Mouse (Mus musculus) E14TG2a.4 (cell line): ENCODE results near the gene Rgsl1.
"Not testable (repeated sequence)": the region's sequence is repeated elsewhere in the genome, so short reads cannot be mapped to it uniquely, and the experiment has no call there.

Experiments
- H3K27me3 ChIP-seq: 2 replicates; pipeline ENCODE4 v1.6.1; 2014; ENCODE audit warnings: low read length, control low read depth; ENCODE audit not compliant: insufficient read depth
- H3K36me3 ChIP-seq: 2 replicates; pipeline ENCODE4 v1.6.1; 2014; ENCODE audit warnings: low read length, control low read depth; ENCODE audit not compliant: insufficient read depth
- H3K4me1 ChIP-seq: replicated peaks from 2 replicates; pipeline ENCODE4 v1.6.1; 2014; ENCODE audit warnings: low read depth, low read length, control low read depth
- H3K4me3 ChIP-seq: replicated peaks from 2 replicates; pipeline ENCODE4 v1.5.1; 2014; ENCODE audit warnings: mild to moderate bottlenecking, low read length
- H3K9me3 ChIP-seq: 2 replicates; pipeline ENCODE4 v1.6.1; 2014; ENCODE audit warnings: low read length, control low read depth
- CTCF ChIP-seq: conservative IDR thresholded peaks from 2 replicates; pipeline ENCODE4 v1.5.1; 2014; ENCODE audit warnings: low read length
- NANOG ChIP-seq: IDR thresholded peaks from 2 replicates; pipeline ENCODE4 v1.6.1; 2014; ENCODE audit warnings: borderline replicate concordance, low read length, mixed read lengths
- POU5F1 ChIP-seq: IDR thresholded peaks from 2 replicates; pipeline ENCODE4 v1.6.1; 2014; ENCODE audit warnings: low read length, borderline replicate concordance

The Rgsl1 gene

DNA sequence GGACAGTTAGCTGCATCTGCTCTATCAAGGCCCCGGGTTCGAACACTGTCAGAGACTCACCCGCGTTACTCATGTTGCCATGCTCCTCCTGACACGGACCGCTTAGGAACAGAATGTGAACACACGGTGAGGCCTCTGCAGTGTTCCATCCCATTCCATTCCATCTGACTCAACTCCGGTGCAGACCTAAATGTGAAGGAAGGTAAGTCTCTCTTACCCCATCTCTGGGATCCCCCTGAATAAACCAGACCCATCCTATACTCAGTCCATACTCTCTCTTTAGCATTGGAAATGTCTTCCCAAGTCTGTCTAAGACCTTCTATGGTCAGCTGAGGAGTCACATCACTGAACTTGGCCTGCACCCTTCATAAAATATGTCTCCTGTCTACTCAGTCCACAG is at the start of gene Rgsl1:
Rgsl1 (minus strand) TSS at position 101 of the 400 bp plus-strand sequence.
- no peak within 1 kb of the TSS for H3K4me3 ChIP-seq
- H3K4me1 ChIP-seq: no peaks in the 10 kb centered on the region
- TF ChIP-seq NANOG (no peak), POU5F1 (no peak), CTCF (no peak)
- H3K36me3 ChIP-seq: no peaks in the 10 kb centered on the region
- 0 out of 2 replicates have a peak, but pooled peaks cover 3% of the 10 kb centered on the region for H3K27me3 ChIP-seq
- peaks cover 14% of the 10 kb centered on the region for H3K9me3 ChIP-seq

DNA sequence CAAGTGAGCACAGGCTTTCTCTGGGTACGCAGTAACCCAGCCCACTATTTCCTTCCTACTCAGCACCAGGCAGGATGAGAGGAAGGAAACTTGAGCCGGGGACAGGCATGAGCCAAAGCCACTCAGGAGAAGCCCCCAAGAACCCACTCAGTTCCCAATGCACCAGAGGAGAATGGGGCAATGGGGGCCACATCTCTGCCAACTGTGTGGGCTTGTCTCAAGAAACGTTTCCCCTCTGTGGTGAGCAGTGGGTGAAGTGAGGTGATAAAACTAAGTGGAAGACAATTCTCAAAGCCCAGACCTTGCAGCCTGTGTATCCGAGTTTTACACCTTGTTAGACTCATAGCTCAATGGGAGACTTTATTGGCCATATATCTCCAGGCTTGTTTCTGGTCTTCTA is 47.5 kb upstream of the Rgsl1 start, which contains the start of gene Teddm1a:
Teddm1a (plus strand) TSS at position 301 of the 400 bp plus-strand sequence.
- Histone ChIP-seq H3K36me3 (no peaks in the 10 kb centered on the region), H3K4me3 (no peak within 1 kb of the TSS), H3K9me3 (peaks cover 6% of the 10 kb centered on the region), H3K27me3 (peaks cover 9% of the 10 kb centered on the region; the same call in 1 of the 2 replicates), H3K4me1 (peaks cover 14% of the 10 kb centered on the region)
- TF ChIP-seq POU5F1 (no peak), NANOG (no peak), CTCF (no peak)

DNA sequence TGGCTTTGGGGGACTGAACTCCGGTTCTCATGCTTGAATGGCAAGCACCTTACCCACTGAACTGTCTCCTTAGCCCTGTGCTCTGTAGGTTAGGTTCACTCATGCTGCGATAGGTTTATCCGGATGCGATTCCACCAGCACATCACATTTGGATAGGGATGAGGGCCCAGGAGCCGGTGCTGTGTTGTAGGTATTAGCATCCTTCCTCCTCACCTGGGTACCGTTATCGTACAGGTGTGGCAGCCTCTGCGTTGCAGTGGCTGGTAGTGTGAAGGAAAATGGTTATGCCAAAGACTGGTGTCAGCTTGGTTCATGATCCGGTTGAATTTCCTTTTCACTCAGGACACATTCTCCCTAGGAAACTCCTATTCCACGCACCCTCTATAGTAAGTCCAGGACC is 46.2 kb upstream of the Rgsl1 start:
- no peaks in the 10 kb centered on the region for H3K36me3 ChIP-seq
- H3K4me1 ChIP-seq: peaks cover 18% of the 10 kb centered on the region
- H3K27me3 ChIP-seq: peaks cover 9% of the 10 kb centered on the region; the same call in 1 of the 2 replicates
- peaks cover 6% of the 10 kb centered on the region for H3K9me3 ChIP-seq
- no peak overlapping the region for H3K4me3 ChIP-seq
- TF ChIP-seq POU5F1 (no peak), NANOG (no peak), CTCF (no peak)

DNA sequence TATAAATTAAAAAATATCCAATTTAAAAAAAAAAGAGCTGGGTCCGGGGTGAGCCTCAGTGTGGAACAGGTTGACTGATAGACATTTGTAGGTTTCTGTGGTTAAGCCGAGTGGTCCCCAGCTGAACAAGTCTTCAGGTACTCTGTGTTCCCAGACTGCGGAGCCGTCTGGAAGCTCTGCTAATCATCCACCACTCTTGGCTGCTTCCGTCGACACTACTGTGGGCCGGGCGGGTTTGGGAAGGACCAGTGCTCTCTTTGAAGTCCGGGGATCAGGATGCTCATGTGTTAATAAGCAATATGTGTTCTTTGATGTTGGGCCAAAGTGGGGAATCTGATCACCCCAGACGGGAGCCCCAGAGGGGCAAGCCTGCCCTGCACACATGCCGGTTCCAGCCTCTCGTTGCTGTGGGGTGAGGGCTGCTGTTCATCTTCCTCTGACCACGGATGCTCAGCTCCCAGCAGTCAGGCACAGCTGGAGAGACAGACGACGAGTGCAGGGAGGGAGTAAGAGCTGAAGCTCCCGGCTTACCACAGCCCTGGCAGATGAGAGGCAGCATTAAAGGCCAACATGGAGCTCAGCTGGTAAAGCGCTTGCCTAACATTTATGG is 42.2 kb upstream of the Rgsl1 start:
- Histone ChIP-seq H3K4me3 (peak overlapping the region; percentile 13; the same call in 1 of the 2 replicates), H3K4me1 (peaks cover 20% of the 10 kb centered on the region), H3K27me3 (peaks cover 9% of the 10 kb centered on the region; the same call in 1 of the 2 replicates), H3K36me3 (no peaks in the 10 kb centered on the region), H3K9me3 (peaks cover 3% of the 10 kb centered on the region; the same call in 1 of the 2 replicates)
- TF ChIP-seq NANOG (no peak), CTCF (no peak), POU5F1 (no peak)

DNA sequence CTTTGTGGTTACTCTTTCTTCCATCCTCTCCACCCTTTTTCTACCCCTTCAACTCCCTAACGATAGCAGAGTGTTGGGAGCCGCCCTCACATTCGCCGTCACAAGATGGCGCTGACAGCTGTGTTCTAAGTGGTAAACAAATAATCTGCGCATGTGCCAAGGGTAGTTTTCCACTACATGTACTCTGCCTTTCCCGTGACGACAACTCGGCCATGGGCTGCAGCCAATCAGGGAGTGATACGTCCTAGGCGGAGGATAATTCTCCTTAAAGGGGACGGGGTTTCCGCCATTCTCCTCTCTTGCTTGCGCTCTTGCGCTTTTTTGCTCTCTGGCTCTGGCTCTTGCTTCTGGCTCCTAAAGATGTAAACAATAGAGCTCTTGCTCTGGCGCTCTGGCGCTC is 36.4 kb upstream of the Rgsl1 start:
- not testable (repeated sequence) for H3K4me3 ChIP-seq, H3K4me1 ChIP-seq, H3K27me3 ChIP-seq, H3K36me3 ChIP-seq
- H3K9me3 ChIP-seq: peaks cover 20% of the 10 kb centered on the region

DNA sequence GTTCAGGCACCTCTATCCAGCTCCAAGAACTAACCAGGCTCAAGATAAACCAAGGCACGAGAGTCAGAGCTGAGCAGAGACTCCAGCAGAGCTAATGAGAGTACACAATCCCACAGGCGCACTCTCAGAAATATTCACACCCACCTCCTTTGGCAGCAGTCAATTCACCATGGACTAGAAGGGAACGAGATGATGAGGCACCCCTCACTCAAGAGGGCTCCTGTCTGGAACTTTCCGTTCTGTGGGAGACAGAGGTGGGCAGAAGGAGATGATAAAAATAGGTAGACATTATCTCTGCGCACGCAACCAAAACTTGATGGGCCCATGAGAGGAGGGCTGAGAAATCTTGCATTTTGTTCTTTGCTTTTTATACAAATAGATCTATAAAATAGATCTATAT is 30.1 kb upstream of the Rgsl1 start, which contains the start of gene Teddm1b:
Teddm1b (plus strand) TSS at position 301 of the 400 bp plus-strand sequence.
- H3K4me1 ChIP-seq: no peaks in the 10 kb centered on the region
- H3K36me3 ChIP-seq: no peaks in the 10 kb centered on the region
- no peak within 1 kb of the TSS for H3K4me3 ChIP-seq
- TF ChIP-seq CTCF: no peak
- no peak for TF ChIP-seq POU5F1
- no peak for TF ChIP-seq NANOG
- no peaks in the 10 kb centered on the region for H3K27me3 ChIP-seq
- no peaks in the 10 kb centered on the region for H3K9me3 ChIP-seq

DNA sequence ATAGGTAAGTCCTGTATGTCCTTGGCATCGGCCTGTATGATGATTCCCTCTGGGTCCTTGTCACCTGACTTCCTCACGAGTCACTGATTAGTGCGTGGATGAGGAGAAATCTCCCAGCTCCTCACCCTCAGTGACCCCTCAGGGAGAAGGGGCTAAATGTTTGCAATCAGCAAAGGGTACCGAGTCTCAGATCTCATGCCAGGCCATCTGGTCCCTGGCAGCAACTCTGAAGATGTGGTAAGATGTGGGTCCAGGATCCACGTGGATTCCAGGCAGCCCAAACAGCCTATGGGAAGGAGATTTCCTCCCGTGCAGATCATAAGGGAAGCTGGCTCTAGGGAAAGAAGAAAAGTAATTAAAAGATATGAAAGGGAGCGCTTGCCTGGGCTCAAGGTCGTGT is 12.0 kb upstream of the Rgsl1 start:
- Histone ChIP-seq H3K4me3 (no peak overlapping the region), H3K9me3 (no peaks in the 10 kb centered on the region), H3K36me3 (no peaks in the 10 kb centered on the region), H3K27me3 (no peaks in the 10 kb centered on the region), H3K4me1 (no peaks in the 10 kb centered on the region)
- no peak for TF ChIP-seq POU5F1
- no peak for TF ChIP-seq CTCF
- no peak for TF ChIP-seq NANOG

DNA sequence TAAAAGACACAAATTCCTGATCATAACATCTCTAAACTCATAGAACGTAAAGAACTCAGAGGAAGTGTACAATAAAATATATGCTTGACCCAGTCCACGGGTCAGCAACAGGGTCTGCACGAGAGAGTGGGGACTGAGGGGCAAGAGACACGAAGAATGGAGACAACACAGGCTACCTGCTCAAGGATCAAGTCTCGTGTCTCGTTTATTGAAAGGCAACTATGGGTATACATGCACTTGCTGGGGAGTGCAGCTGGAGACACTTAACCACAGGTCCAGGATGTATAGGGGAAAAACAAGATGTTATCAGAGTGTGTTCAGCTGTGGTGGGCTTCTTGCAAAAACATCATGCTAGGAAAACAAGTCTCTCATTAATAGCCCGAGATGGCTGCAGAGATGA is 8.8 kb upstream of the Rgsl1 start:
- not testable (repeated sequence) for H3K4me1 ChIP-seq, H3K4me3 ChIP-seq, H3K9me3 ChIP-seq, H3K27me3 ChIP-seq, H3K36me3 ChIP-seq

DNA sequence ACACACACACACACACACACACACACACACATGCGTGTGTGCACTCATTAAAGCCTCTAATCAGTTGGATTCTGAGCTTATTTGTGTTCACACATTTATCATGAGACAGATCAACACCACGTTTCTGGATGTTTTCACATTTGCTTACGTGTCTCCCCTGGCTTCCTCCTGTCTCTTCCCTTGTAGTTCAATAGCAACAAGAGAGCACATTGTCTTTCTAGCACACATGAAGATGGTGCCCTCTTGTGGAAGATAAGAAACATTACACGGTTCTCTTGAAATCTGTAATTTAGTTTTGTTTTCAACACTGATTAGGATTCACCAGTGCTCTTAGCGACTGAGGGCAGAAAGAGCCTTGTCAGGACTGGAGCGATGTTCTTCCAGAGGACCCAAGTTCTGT is 2.9 kb upstream of the Rgsl1 start:
- Histone ChIP-seq H3K36me3 (no peaks in the 10 kb centered on the region), H3K27me3 (0 out of 2 replicates have a peak, but pooled peaks cover 3% of the 10 kb centered on the region), H3K9me3 (peaks cover 14% of the 10 kb centered on the region), H3K4me3 (no peak overlapping the region), H3K4me1 (no peaks in the 10 kb centered on the region)
- TF ChIP-seq CTCF (peak; percentile 64), POU5F1 (no peak), NANOG (no peak)
